In genomic region chr3:104284961-104285360, GRCm38 (mm10) we compare ENCODE assay signal across 20 mouse cellular contexts.
DNase-seq lines count a peak whose midpoint lies in the region; ATAC-seq lines count a peak whose summit lies in the region.
"Had no signal": no experiment of that assay in that cellular context is flagged by ENCODE, and none has a peak within 500 bp of the region (broad histone marks: within the 10 kb centered on the region; RNA-seq: fewer than 3 reads in every experiment).

No protein-coding gene starts in this region.

- intact Hi-C loops in heart, postnatal 36 days (cut with DNase I), result no loop called here

- peak; percentile 23 for DNase-seq in heart, adult 11 months
- DNase-seq in heart, postnatal 36 days, result no peak
- no peak for DNase-seq in neural tube, embryonic 10.5 days (ENCODE audit: extremely low spot score, low spot score)
- DNase-seq in urinary bladder, postnatal 36 days (ENCODE audit: low spot score in 2 of 2), result no peak
- DNase-seq in B cell, adult 2 months, result no peak
- DNase-seq: adrenal gland, adult 2 months; adrenal gland, postnatal 10 days; adrenal gland, postnatal 25 days; cerebellum, adult 11 months; cerebellum, adult 18-20 months; cerebellum, adult 8-10 months; cerebellum, adult 9-11 months; cerebellum, postnatal 14 days; cerebellum, postnatal 36 days; forebrain, postnatal 0 days had no signal

- ATAC-seq in common myeloid progenitor, adult 5-6 weeks (replicated peaks; ENCODE audit: low read depth, poor library complexity, severe bottlenecking), result peak; percentile 54
- peak; percentile 88 for ATAC-seq in megakaryocyte, adult 5-6 weeks (ENCODE audit: poor library complexity, severe bottlenecking)
- ATAC-seq: CD4-positive, CD25-positive, alpha-beta regulatory T cell, adult 4 months; forebrain, embryonic 13.5 days; forebrain, embryonic 15.5 days; forebrain, postnatal 0 days had no signal
